Mouse (Mus musculus): ENCODE data around the gene Hpse. TPM values are rescaled to one million over a fixed set of nuclear protein-coding genes. Genes with fewer than 3 reads are reported as not detected.

Gene Hpse
- polyA plus RNA-seq, 1 experiment from 2014 or later: 2.1 TPM

GRCm38 (mm10) chr5:100706675-100707074, 12.8 kb downstream of the Hpse start:
- H3K27ac ChIP-seq (replicated peaks; ENCODE audit: low read depth, low read length): no peak overlapping the region
- H3K4me2 ChIP-seq (ENCODE audit: low read depth, severe bottlenecking): no peak overlapping the region
- ATAC-seq (ENCODE audit: insufficient number of reproducible peaks, low FRiP score, low TSS enrichment, low read depth) (no peak), DNase-seq (ENCODE audit: low spot score) (no peak)
- peaks cover 9% of the 10 kb centered on the region for H3K4me1 ChIP-seq (ENCODE audit: control insufficient read depth, insufficient read depth, low read length)
- H3K9ac ChIP-seq (ENCODE audit: low read length): no peak overlapping the region
- 84% methylated on average over 8 of the region's 8 CpGs for WGBS
- H3K4me3 ChIP-seq (ENCODE audit: low read depth, low read length): no peak overlapping the region
- H3K9me3 ChIP-seq (ENCODE audit: control insufficient read depth, low read length): no peaks in the 10 kb centered on the region
- no peaks in the 10 kb centered on the region for H3K36me3 ChIP-seq (ENCODE audit: control insufficient read depth, insufficient read depth, low read length)
- no peaks in the 10 kb centered on the region for H3K27me3 ChIP-seq (ENCODE audit: control insufficient read depth, insufficient read depth, low read length)

GRCm38 (mm10) chr5:100704272-100704671, 15.2 kb downstream of the Hpse start:
- WGBS: 97% methylated on average over 2 of the region's 2 CpGs
- Histone ChIP-seq H3K27me3 (ENCODE audit: control insufficient read depth, insufficient read depth, low read length) (no peaks in the 10 kb centered on the region), H3K4me3 (ENCODE audit: low read depth, low read length) (no peak overlapping the region), H3K4me2 (ENCODE audit: low read depth, severe bottlenecking) (no peak overlapping the region), H3K27ac (replicated peaks; ENCODE audit: low read depth, low read length) (no peak overlapping the region), H3K9ac (ENCODE audit: low read length) (no peak overlapping the region), H3K4me1 (ENCODE audit: control insufficient read depth, insufficient read depth, low read length) (no peaks in the 10 kb centered on the region), H3K9me3 (ENCODE audit: control insufficient read depth, low read length) (no peaks in the 10 kb centered on the region), H3K36me3 (ENCODE audit: control insufficient read depth, insufficient read depth, low read length) (no peaks in the 10 kb centered on the region)
- ATAC-seq (ENCODE audit: insufficient number of reproducible peaks, low FRiP score, low TSS enrichment, low read depth) (no peak), DNase-seq (ENCODE audit: low spot score) (no peak)

GRCm38 (mm10) chr5:100702325-100702724, 17.2 kb downstream of the Hpse start:
- Histone ChIP-seq H3K4me3 (ENCODE audit: low read depth, low read length) (no peak overlapping the region), H3K27me3 (ENCODE audit: control insufficient read depth, insufficient read depth, low read length) (no peaks in the 10 kb centered on the region), H3K36me3 (ENCODE audit: control insufficient read depth, insufficient read depth, low read length) (no peaks in the 10 kb centered on the region), H3K9me3 (ENCODE audit: control insufficient read depth, low read length) (no peaks in the 10 kb centered on the region), H3K4me2 (ENCODE audit: low read depth, severe bottlenecking) (no peak overlapping the region), H3K9ac (ENCODE audit: low read length) (no peak overlapping the region), H3K4me1 (ENCODE audit: control insufficient read depth, insufficient read depth, low read length) (no peaks in the 10 kb centered on the region), H3K27ac (replicated peaks; ENCODE audit: low read depth, low read length) (no peak overlapping the region)
- 90% methylated on average over 3 of the region's 3 CpGs for whole genome bisulfite sequencing
- no peak for DNase-seq (ENCODE audit: low spot score)
- ATAC-seq (ENCODE audit: insufficient number of reproducible peaks, low FRiP score, low TSS enrichment, low read depth): no peak

GRCm38 (mm10) chr5:100700861-100701620, 18.5 kb downstream of the Hpse start:
- Histone ChIP-seq H3K27me3 (ENCODE audit: control insufficient read depth, insufficient read depth, low read length) (no peaks in the 10 kb centered on the region), H3K4me3 (ENCODE audit: low read depth, low read length) (no peak overlapping the region), H3K4me1 (ENCODE audit: control insufficient read depth, insufficient read depth, low read length) (no peaks in the 10 kb centered on the region), H3K9me3 (ENCODE audit: control insufficient read depth, low read length) (no peaks in the 10 kb centered on the region), H3K27ac (replicated peaks; ENCODE audit: low read depth, low read length) (no peak overlapping the region), H3K4me2 (ENCODE audit: low read depth, severe bottlenecking) (no peak overlapping the region), H3K36me3 (ENCODE audit: control insufficient read depth, insufficient read depth, low read length) (no peaks in the 10 kb centered on the region), H3K9ac (ENCODE audit: low read length) (no peak overlapping the region)
- DNase-seq (ENCODE audit: low spot score) (no peak), ATAC-seq (ENCODE audit: insufficient number of reproducible peaks, low FRiP score, low TSS enrichment, low read depth) (no peak)
- WGBS: 83% methylated on average over 13 of the region's 13 CpGs

GRCm38 (mm10) chr5:100697886-100698285, 21.6 kb downstream of the Hpse start:
- DNase-seq (ENCODE audit: low spot score) (no peak), ATAC-seq (ENCODE audit: insufficient number of reproducible peaks, low FRiP score, low TSS enrichment, low read depth) (no peak)
- Histone ChIP-seq H3K27ac (replicated peaks; ENCODE audit: low read depth, low read length) (no peak overlapping the region), H3K9me3 (ENCODE audit: control insufficient read depth, low read length) (no peaks in the 10 kb centered on the region), H3K9ac (ENCODE audit: low read length) (no peak overlapping the region), H3K4me3 (ENCODE audit: low read depth, low read length) (no peak overlapping the region), H3K36me3 (ENCODE audit: control insufficient read depth, insufficient read depth, low read length) (no peaks in the 10 kb centered on the region), H3K27me3 (ENCODE audit: control insufficient read depth, insufficient read depth, low read length) (no peaks in the 10 kb centered on the region), H3K4me1 (ENCODE audit: control insufficient read depth, insufficient read depth, low read length) (no peaks in the 10 kb centered on the region), H3K4me2 (ENCODE audit: low read depth, severe bottlenecking) (no peak overlapping the region)
- WGBS: 71% methylated on average over 2 of the region's 2 CpGs

- Histone ChIP-seq H3K9ac (ENCODE audit: low read length) (no peak overlapping the region), H3K9me3 (ENCODE audit: control insufficient read depth, low read length) (no peaks in the 10 kb centered on the region), H3K4me2 (ENCODE audit: low read depth, severe bottlenecking) (no peak overlapping the region), H3K27ac (replicated peaks; ENCODE audit: low read depth, low read length) (no peak overlapping the region), H3K4me3 (ENCODE audit: low read depth, low read length) (no peak overlapping the region), H3K27me3 (ENCODE audit: control insufficient read depth, insufficient read depth, low read length) (no peaks in the 10 kb centered on the region), H3K36me3 (ENCODE audit: control insufficient read depth, insufficient read depth, low read length) (no peaks in the 10 kb centered on the region), H3K4me1 (ENCODE audit: control insufficient read depth, insufficient read depth, low read length) (no peaks in the 10 kb centered on the region)
- no peak for DNase-seq (ENCODE audit: low spot score)
- WGBS: 72% methylated on average over 2 of the region's 2 CpGs
- no peak for ATAC-seq (ENCODE audit: insufficient number of reproducible peaks, low FRiP score, low TSS enrichment, low read depth)
These were observed 22.1 kb downstream of the Hpse start for GRCm38 (mm10) chr5:100697398-100697797.

- no peak overlapping the region for H3K9ac ChIP-seq (ENCODE audit: low read length)
- ATAC-seq (ENCODE audit: insufficient number of reproducible peaks, low FRiP score, low TSS enrichment, low read depth): no peak
- no peaks in the 10 kb centered on the region for H3K9me3 ChIP-seq (ENCODE audit: control insufficient read depth, low read length)
- 63% methylated on average over 4 of the region's 4 CpGs for WGBS
- no peak overlapping the region for H3K4me2 ChIP-seq (ENCODE audit: low read depth, severe bottlenecking)
- no peaks in the 10 kb centered on the region for H3K36me3 ChIP-seq (ENCODE audit: control insufficient read depth, insufficient read depth, low read length)
- no peaks in the 10 kb centered on the region for H3K27me3 ChIP-seq (ENCODE audit: control insufficient read depth, insufficient read depth, low read length)
- H3K27ac ChIP-seq (replicated peaks; ENCODE audit: low read depth, low read length): no peak overlapping the region
- DNase-seq (ENCODE audit: low spot score): no peak
- H3K4me3 ChIP-seq (ENCODE audit: low read depth, low read length): no peak overlapping the region
- H3K4me1 ChIP-seq (ENCODE audit: control insufficient read depth, insufficient read depth, low read length): no peaks in the 10 kb centered on the region
These were observed 33.9 kb downstream of the Hpse start for GRCm38 (mm10) chr5:100685631-100686030.

GRCm38 (mm10) chr5:100680542-100680933, 39.0 kb downstream of the Hpse start:
- WGBS: 80% methylated on average over 6 of the region's 6 CpGs
- Histone ChIP-seq H3K4me2 (ENCODE audit: low read depth, severe bottlenecking) (no peak overlapping the region), H3K4me1 (ENCODE audit: control insufficient read depth, insufficient read depth, low read length) (no peaks in the 10 kb centered on the region), H3K9ac (ENCODE audit: low read length) (no peak overlapping the region), H3K36me3 (ENCODE audit: control insufficient read depth, insufficient read depth, low read length) (no peaks in the 10 kb centered on the region), H3K4me3 (ENCODE audit: low read depth, low read length) (no peak overlapping the region), H3K27ac (replicated peaks; ENCODE audit: low read depth, low read length) (no peak overlapping the region), H3K27me3 (ENCODE audit: control insufficient read depth, insufficient read depth, low read length) (no peaks in the 10 kb centered on the region), H3K9me3 (ENCODE audit: control insufficient read depth, low read length) (no peaks in the 10 kb centered on the region)
- no peak for DNase-seq (ENCODE audit: low spot score)
- ATAC-seq (ENCODE audit: insufficient number of reproducible peaks, low FRiP score, low TSS enrichment, low read depth): no peak

Data from limb, embryonic 11.5 days (tissue).